Mouse (Mus musculus): ENCODE data around the gene Itgb8. TPM values are rescaled to one million over a fixed set of nuclear protein-coding genes. Genes with fewer than 3 reads are reported as not detected.

Gene Itgb8
- polyA plus RNA-seq, 1 experiment from 2014 or later, result 11.8 TPM

- no peaks in the 10 kb centered on the region for H3K27me3 ChIP-seq
- no peak for ATAC-seq (replicated peaks)
- 89% methylated on average over 2 of the region's 2 CpGs for whole genome bisulfite sequencing
- peaks cover 13% of the 10 kb centered on the region for H3K4me1 ChIP-seq
- H3K9me3 ChIP-seq, result no peaks in the 10 kb centered on the region
- H3K36me3 ChIP-seq, result peaks cover 5% of the 10 kb centered on the region; the same call in 1 of the 2 replicates
- H3K4me3 ChIP-seq, result no peak overlapping the region
- H3K4me2 ChIP-seq (replicated peaks), result no peak overlapping the region
- H3K9ac ChIP-seq (replicated peaks), result no peak overlapping the region
- H3K27ac ChIP-seq (replicated peaks), result no peak overlapping the region
These were observed 34.2 kb downstream of the Itgb8 start for GRCm38 (mm10) chr12:119204411-119204810.

DNA sequence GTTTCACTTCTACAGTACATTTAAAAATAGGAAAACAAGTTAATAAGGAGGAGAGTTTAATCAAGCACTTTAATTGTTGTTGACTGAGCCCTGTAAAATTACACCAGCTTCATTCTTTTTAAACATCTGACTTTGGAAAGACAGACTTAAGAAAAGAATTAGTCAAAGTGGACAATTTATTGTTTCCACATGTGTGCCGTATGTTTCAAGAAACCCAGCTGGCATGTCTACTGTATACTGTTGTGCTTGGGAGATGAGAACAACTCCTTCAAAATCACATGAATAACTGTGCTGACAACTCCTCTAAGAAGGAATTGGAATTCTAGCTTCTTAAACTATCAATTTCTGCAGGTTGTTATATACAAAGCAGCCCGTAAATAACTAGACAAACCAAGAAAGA, 35.8 kb downstream of the Itgb8 start:
- no peaks in the 10 kb centered on the region for H3K9me3 ChIP-seq
- no peak overlapping the region for H3K4me2 ChIP-seq (replicated peaks)
- H3K9ac ChIP-seq (replicated peaks), result no peak overlapping the region
- no peak overlapping the region for H3K4me3 ChIP-seq
- WGBS, result 81% methylated on average over 2 of the region's 2 CpGs
- peaks cover 5% of the 10 kb centered on the region; the same call in 1 of the 2 replicates for H3K36me3 ChIP-seq
- no peaks in the 10 kb centered on the region for H3K27me3 ChIP-seq
- no peak overlapping the region for H3K27ac ChIP-seq (replicated peaks)
- no peak for ATAC-seq (replicated peaks)
- H3K4me1 ChIP-seq, result peaks cover 10% of the 10 kb centered on the region

DNA sequence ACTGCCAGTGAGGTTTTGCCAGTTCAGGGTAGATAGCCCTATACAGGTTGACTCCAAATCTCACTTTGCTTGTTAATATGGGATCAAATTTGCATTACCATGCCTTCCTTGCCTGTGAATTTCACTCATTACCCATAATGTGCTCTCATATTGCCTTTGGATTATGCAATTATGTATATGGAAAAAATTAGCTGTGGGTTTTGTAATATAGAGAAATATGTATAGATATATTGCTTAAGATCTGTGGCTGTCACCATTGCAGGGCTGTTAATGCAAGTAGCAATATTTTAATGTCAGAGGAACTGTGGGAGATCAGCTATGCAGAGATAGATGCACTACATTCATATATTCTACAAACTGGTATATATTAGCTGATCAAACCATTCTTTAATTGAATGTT, 43.5 kb downstream of the Itgb8 start:
- Histone ChIP-seq H3K4me1 (no peaks in the 10 kb centered on the region), H3K27me3 (no peaks in the 10 kb centered on the region), H3K36me3 (no peaks in the 10 kb centered on the region), H3K9me3 (no peaks in the 10 kb centered on the region), H3K4me3 (no peak overlapping the region), H3K27ac (replicated peaks) (no peak overlapping the region), H3K9ac (replicated peaks) (no peak overlapping the region), H3K4me2 (replicated peaks) (no peak overlapping the region)
- no peak for ATAC-seq (replicated peaks)

DNA sequence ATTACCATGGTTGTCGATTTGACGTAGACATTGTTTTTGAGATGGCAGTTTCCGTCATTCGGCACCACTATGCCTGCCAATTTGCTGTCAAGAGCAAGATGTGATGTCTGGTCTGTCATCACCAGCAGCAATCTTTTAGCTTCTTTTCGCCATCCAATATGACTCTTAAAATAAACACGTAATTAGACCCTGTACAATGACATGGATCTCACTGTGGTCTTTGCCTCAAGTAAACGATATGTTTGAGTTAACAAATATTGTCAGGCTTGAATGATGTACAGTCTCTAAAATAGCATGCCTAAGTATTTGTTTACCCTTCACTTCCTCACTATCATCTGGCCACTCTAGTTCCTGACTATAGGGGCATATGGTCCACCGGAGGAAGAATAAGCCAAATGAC, 48.8 kb downstream of the Itgb8 start:
- no peaks in the 10 kb centered on the region for H3K4me1 ChIP-seq
- no peak overlapping the region for H3K9ac ChIP-seq (replicated peaks)
- peak; percentile 94 for ATAC-seq (replicated peaks)
- no peaks in the 10 kb centered on the region for H3K36me3 ChIP-seq
- H3K27me3 ChIP-seq, result no peaks in the 10 kb centered on the region
- WGBS, result 60% methylated on average over 8 of the region's 8 CpGs
- H3K4me3 ChIP-seq, result no peak overlapping the region
- no peak overlapping the region for H3K27ac ChIP-seq (replicated peaks)
- no peaks in the 10 kb centered on the region for H3K9me3 ChIP-seq
- no peak overlapping the region for H3K4me2 ChIP-seq (replicated peaks)

DNA sequence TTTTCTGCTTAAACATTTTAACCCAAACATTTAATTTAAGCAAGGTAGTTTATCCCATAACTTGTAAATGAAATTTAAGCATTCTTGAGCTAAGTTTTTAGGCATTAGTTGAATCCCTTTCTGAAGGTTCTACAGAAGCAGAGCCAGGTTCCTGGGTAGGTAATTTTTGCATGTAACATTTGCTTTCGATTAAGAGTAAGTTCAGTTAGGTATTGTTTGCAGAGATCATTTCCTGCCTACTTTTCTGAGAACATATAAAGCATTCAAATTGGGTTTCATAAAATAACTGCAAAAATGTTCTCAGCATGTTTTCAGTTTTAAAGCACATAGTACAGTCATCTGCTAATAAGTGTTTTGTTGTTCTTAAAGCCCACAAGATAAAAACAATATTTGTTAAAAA, 53.2 kb downstream of the Itgb8 start:
- no peak overlapping the region for H3K4me3 ChIP-seq
- 92% methylated on average over 1 of the region's 1 CpGs for WGBS

GRCm38 (mm10) chr12:119182215-119182924, 56.2 kb downstream of the Itgb8 start:
- Histone ChIP-seq H3K9ac (replicated peaks) (no peak overlapping the region), H3K4me3 (no peak overlapping the region), H3K9me3 (no peaks in the 10 kb centered on the region), H3K4me2 (replicated peaks) (no peak overlapping the region), H3K27me3 (no peaks in the 10 kb centered on the region), H3K27ac (replicated peaks) (no peak overlapping the region), H3K36me3 (0 out of 2 replicates have a peak, but pooled peaks cover 7% of the 10 kb centered on the region), H3K4me1 (no peaks in the 10 kb centered on the region)
- 88% methylated on average over 2 of the region's 2 CpGs for WGBS
- ATAC-seq (replicated peaks), result no peak

More for the DNA sequence above, 53.2 kb downstream of the Itgb8 start:
- no peak overlapping the region for H3K9ac ChIP-seq (replicated peaks)
- H3K27ac ChIP-seq (replicated peaks), result no peak overlapping the region
- 0 out of 2 replicates have a peak, but pooled peaks cover under 1% of the 10 kb centered on the region for H3K36me3 ChIP-seq
- ATAC-seq (replicated peaks), result no peak
- no peaks in the 10 kb centered on the region for H3K9me3 ChIP-seq
- H3K4me2 ChIP-seq (replicated peaks), result no peak overlapping the region
- no peaks in the 10 kb centered on the region for H3K4me1 ChIP-seq
- no peaks in the 10 kb centered on the region for H3K27me3 ChIP-seq

DNA sequence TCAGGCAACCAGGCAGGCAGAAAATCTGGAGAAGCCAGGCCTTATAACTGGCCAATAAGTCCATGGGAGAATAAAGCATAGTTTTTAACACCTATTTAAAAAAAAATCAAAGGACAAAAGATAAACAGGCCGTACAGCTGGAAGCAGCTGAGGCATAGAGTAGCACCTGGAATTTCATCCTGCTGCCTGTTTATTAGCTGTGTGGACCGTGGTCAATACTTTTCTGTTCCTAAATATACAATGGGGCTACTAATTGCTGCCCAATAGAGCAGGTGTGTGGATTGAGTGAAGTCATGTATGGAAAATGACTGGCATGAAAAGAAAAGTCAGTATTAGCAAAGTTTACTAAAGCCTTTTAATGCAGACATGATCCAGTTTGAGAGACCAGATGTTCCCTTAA, 62.6 kb downstream of the Itgb8 start:
- WGBS, result 73% methylated on average over 2 of the region's 2 CpGs

DNA sequence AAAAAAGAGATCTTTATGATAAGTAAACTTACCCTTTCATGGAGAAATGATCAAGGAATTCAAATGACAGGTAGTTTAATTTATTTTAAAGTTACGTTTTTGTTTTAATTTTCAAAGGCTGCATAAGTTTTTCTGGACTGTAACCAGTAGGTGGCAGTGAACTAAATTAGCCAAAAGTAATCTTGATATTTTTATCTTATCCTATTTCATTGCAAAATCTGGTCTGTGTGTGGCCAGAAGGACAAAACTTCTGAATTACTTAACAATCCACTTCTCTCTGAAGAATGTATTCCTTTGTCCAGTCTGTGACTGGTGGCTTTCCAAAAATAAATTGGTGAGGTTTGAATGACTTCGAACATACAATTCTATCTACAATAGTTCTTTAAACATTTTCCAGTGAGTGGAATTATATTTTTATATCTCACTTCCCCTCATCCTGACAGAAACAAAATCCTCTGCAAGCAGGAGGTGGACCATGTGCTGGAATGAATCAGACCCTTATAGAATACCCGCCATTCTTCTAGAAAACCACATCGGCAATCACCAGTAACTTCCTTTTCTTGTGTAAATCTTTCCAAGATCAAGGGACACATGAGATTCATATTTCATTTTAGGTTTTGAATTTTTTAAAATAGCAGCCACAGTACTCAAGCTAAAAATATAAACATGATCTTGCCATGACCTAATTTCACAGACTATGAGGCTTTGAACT, 68.6 kb downstream of the Itgb8 start:
- Histone ChIP-seq H3K27ac (replicated peaks) (no peak overlapping the region), H3K36me3 (peaks cover 7% of the 10 kb centered on the region; the same call in 1 of the 2 replicates), H3K9ac (replicated peaks) (no peak overlapping the region), H3K4me3 (no peak overlapping the region), H3K4me1 (no peaks in the 10 kb centered on the region), H3K27me3 (no peaks in the 10 kb centered on the region), H3K9me3 (no peaks in the 10 kb centered on the region), H3K4me2 (replicated peaks) (no peak overlapping the region)
- 89% methylated on average over 4 of the region's 4 CpGs for WGBS
- no peak for ATAC-seq (replicated peaks)

More for the DNA sequence above, 62.6 kb downstream of the Itgb8 start:
- Histone ChIP-seq H3K27ac (replicated peaks) (no peak overlapping the region), H3K9ac (replicated peaks) (no peak overlapping the region), H3K4me1 (no peaks in the 10 kb centered on the region), H3K27me3 (no peaks in the 10 kb centered on the region), H3K9me3 (no peaks in the 10 kb centered on the region), H3K4me3 (no peak overlapping the region), H3K4me2 (replicated peaks) (no peak overlapping the region), H3K36me3 (peaks cover 13% of the 10 kb centered on the region; the same call in 1 of the 2 replicates)
- no peak for ATAC-seq (replicated peaks)

GRCm38 (mm10) chr12:119169143-119169542, 69.5 kb downstream of the Itgb8 start:
- Histone ChIP-seq H3K9ac (replicated peaks) (no peak overlapping the region), H3K27me3 (no peaks in the 10 kb centered on the region), H3K4me3 (no peak overlapping the region), H3K9me3 (no peaks in the 10 kb centered on the region), H3K27ac (replicated peaks) (no peak overlapping the region), H3K4me1 (0 out of 2 replicates have a peak, but pooled peaks cover 6% of the 10 kb centered on the region), H3K4me2 (replicated peaks) (no peak overlapping the region), H3K36me3 (peaks cover 15% of the 10 kb centered on the region; the same call in 1 of the 2 replicates)
- ATAC-seq (replicated peaks), result no peak
- WGBS, result 44% methylated on average over 3 of the region's 3 CpGs

DNA sequence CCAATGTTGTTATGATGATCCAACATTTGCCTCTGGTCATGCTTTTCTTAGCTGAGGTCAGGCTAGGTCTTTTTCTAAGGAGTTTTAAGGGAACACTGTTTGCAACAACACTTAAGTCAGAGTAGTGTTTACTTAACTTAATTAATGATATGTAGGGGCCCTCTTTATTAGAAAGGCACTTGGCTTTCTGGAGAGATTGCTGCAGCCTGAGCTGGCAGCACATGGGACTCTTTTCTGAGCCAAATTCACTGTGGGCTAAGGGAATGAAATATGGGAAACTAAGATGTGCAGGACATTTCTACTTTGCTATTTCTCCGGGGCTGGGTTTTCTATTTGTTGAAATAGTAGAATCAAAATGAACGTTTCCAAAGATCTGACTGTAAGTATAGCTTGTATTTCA, 73.5 kb downstream of the Itgb8 start:
- no peaks in the 10 kb centered on the region for H3K9me3 ChIP-seq
- no peak overlapping the region for H3K4me3 ChIP-seq
- H3K4me1 ChIP-seq, result 0 out of 2 replicates have a peak, but pooled peaks cover 6% of the 10 kb centered on the region
- H3K27ac ChIP-seq (replicated peaks), result no peak overlapping the region
- H3K27me3 ChIP-seq, result no peaks in the 10 kb centered on the region
- 89% methylated on average over 2 of the region's 2 CpGs for WGBS
- H3K4me2 ChIP-seq (replicated peaks), result no peak overlapping the region
- no peak for ATAC-seq (replicated peaks)
- peaks cover 22% of the 10 kb centered on the region for H3K36me3 ChIP-seq
- H3K9ac ChIP-seq (replicated peaks), result no peak overlapping the region

DNA sequence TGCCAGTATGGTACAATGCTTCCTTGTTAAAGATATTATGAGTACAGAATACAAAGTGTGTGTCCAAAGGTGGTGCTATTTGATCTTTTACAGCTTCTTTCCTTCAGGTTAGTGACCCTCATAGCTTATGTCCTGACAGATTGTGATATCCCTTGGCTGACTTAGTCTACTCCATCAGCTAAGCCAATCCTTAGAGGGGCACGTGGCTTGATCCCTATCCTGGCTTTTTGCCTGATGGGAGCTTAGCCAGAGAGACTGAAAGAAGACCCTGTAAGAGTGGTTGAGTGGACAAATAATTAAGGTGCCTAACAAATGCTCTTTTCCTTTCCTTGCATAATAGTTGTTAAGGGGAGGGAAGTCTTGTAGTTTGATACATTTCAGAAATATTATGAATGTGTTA, 73.9 kb downstream of the Itgb8 start:
- Histone ChIP-seq H3K27me3 (no peaks in the 10 kb centered on the region), H3K36me3 (peaks cover 22% of the 10 kb centered on the region), H3K27ac (replicated peaks) (no peak overlapping the region), H3K4me3 (no peak overlapping the region), H3K9me3 (no peaks in the 10 kb centered on the region), H3K4me1 (0 out of 2 replicates have a peak, but pooled peaks cover 6% of the 10 kb centered on the region), H3K4me2 (replicated peaks) (no peak overlapping the region), H3K9ac (replicated peaks) (no peak overlapping the region)
- WGBS, result 39% methylated on average over 1 of the region's 1 CpGs
- 0 out of 2 replicates have a peak, but pooled peaks have one; percentile 43 for ATAC-seq (replicated peaks)

DNA sequence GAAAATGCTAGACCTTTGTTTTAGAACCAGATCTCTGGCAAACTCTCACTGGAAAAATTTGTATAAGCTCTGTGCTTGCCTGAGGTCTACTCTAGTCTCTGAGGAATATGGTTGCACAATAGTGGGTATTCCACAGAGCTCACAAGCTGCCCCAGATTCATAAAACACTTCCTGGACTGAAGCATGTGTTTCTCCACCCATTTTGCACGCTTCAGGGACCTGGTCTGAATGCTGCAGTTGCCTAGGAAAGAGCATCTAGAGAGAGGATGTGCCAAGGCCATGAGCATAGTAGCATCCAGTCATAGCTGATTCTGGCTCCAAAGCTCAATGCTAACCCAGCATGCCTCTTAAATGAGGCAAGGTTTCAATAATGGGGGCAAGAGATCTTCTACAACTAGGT, 74.4 kb downstream of the Itgb8 start:
- H3K9me3 ChIP-seq, result no peaks in the 10 kb centered on the region
- peak; percentile 72 for ATAC-seq (replicated peaks)
- no peak overlapping the region for H3K4me2 ChIP-seq (replicated peaks)
- WGBS, result 46% methylated on average over 1 of the region's 1 CpGs
- H3K4me3 ChIP-seq, result no peak overlapping the region
- H3K27me3 ChIP-seq, result no peaks in the 10 kb centered on the region
- H3K27ac ChIP-seq (replicated peaks), result no peak overlapping the region
- no peak overlapping the region for H3K9ac ChIP-seq (replicated peaks)
- H3K36me3 ChIP-seq, result peaks cover 22% of the 10 kb centered on the region
- 0 out of 2 replicates have a peak, but pooled peaks cover 6% of the 10 kb centered on the region for H3K4me1 ChIP-seq
